Mouse (Mus musculus) c-Kit-positive CD71-positive TER-119-negative erythroid progenitor cells, embryonic 14.5 days (primary cell): ENCODE measurements around the gene Prom2.

Experiments used
- DNase-seq: peaks from one replicate; pipeline ENCODE4 v3.0.0-alpha.2; 2013; ENCODE audit warnings: low read depth

Gene Prom2

DNA sequence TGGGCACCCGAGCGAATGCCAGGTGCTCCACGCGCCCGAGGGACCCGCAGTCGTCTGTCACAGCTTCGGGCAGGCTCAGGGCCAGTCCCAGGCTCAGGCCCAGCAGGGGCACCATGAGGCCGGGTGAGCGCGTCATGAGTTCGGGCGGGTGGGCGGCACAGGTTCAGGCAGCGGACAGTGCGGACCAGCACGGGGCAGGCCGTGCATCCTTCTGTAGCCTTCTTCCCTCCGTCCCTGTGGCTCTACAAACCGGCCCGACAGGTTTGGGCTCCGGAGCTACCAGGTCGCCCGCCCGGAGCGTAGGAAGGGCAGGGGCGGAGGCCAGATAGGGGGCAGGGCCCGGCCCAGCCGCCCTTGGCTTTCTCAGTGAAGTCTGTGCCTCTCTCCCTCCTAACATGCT, at the start of gene Prom2:
Prom2 (minus strand) TSS at position 283 of the 400 bp plus-strand sequence.
- DNase-seq = no peak

DNA sequence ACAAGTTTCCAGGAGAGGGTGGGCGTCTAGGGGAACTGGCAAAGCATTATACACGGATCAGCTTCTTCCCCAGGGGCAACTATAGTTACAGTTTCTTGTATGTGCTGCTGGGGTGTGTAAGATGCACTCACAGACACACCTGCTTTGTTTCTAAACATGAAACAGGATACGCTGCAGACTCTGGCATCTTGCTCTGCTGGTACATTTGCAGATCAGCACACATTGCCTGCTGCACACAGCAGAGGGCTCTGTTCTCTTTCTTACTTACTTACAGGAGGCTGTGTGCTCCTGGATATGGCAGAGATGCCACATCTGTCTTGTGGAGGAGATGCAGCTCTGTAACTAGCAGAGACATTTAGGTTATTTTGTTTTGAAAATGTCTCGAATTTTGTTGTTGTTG, 49.6 kb upstream of the Prom2 start:
- no peak for DNase-seq

DNA sequence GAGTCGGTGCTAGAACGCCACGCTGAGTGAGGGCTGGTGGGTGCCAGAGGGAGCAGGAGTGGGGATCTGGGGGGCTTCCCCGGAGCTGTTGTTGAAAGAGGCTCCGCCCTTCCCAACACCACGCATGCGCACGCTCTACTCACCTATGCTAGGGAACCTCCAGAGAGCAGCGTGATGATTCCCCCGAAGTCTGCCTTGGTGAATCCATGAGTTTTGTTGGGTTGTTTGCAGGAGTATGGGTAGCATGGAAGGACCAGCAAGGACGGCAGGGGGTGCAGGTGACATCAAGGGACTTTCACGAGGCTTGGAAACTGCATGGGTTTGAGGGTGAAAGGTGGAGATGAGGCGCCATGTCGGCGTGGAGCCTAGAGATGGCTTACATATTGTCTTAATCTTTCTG, 48.9 kb upstream of the Prom2 start:
- no peak for DNase-seq

DNA sequence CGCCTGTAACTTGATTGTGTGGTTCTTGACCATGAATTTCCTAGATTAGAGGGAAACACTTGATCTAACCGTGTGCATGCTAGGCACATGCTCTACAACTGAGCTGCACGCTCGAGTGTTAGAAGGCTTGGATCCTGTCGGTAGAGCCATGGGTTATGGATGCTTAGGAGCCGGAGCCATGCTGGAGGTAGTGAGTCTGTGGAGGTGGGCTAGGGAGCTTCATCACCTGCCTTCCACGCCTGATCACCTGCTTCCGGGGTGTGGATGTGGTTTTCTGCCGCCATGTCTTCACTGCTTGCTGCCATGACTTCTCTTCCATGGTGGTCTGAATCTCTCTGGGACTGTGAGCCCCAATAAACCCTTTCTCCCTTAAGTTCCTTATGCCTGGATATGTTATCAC, 47.6 kb upstream of the Prom2 start:
- DNase-seq = no peak

GRCm38 (mm10) chr2:127587514-127587844, 46.2 kb upstream of the Prom2 start:
- no peak for DNase-seq

DNA sequence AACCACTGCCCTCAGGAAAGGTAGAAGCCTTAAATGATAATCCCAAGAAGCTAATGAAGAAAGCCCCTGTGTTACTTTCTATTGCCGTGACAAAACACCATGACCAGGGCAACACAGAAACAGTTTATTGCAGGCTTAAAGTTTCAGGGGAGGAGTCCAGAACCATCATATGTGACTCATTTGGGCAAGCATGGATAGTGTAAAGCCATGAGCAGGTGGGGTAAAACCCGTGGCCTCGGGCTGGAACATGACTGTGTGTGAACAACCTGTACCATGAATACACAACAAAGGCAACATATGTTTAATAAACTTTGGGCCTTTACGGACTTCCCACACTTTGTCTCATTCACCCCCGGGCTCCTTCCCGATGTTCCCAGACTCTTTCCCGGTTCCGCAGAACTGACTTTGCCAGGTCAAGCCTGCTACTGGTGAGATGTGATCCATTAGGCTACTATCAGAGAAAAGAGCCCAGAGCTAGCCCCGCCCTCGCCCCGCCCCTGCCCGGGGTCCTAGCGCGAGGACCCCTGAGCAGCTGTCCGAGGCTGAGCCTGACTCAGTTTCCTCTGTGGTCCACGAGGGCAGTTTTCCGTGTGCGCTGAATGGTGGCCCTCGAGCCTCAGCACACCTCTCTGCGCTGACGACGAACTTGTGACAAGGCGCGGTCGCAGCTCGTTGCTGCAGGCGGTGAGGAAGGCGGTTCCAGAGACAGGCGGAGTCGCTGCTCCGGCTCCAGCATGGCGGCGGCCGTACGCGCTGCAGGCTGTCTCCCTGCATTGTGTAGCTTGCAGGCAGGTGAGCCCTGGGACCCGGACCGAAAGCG, 45.6 kb upstream of the Prom2 start, which contains the start of the genes Zfp661 and Mrps5:
Zfp661 (minus strand) TSS at position 401 of the 820 bp plus-strand sequence.
Mrps5 (plus strand) TSS at position 529 of the 820 bp plus-strand sequence.
- peak; percentile 62 for DNase-seq

- DNase-seq = peak; percentile 92
These were observed 43.2 kb upstream of the Prom2 start for GRCm38 (mm10) chr2:127584436-127584858.

DNA sequence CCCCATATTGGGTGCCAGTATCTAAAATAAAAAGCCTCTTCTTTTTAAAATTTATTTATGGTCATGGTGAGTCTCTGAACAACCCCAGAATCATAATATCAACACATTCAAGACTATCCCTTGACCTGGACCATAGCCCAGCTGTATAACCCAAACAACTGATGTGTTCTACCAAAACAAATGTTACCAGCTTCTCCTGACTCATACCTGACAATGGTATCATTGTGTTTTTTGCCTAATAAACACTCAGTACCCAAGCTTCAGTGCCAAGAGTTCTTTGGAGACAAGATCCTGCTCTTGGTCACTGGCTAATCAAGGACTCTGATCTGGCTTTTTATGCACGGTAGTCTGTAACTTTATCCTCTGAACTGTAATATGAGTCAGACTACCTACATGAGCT, 32.1 kb upstream of the Prom2 start:
- DNase-seq = no peak

DNA sequence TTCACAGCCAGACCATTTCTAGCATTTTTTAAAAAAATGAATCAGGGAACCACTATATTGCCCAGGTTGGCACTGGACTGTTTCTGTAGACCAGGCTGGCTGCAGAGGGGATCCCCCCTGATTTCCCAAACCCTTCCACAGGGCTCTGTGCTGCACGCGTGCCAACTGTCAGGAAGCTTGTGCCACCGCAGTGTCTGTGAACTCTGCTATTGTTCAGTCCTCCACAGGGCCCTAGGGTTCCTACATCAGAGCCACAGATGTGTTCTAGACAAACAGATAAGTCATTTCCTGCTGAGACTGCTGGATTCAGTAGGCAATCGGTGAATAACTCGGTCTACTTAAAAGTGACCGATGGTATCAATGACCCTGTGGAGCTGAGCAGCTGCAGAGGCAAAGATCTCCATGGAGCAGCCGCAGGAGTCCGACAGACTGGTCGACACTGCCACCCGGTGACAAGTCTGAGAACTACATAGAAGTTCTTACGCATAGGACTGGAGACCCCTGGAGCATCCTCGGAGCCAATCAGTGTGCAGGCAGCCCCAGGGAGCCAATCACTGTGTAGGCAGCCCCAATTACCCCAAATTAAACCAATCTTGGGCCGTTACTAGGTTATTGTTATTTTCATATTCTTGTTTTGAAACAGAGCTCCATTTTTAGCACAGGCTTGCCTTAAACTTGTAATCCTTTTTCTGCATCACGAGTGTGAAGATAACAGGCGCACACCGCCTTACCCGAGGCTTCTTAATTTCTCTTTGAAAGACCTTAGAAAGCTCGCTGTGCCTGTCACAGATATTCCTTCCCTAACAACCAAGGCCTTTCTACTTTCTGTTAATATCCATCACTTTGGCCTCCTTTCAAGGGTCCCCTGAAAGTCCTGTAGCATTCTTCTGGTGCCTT, 18.1 kb upstream of the Prom2 start:
- peak; percentile 55 for DNase-seq

DNA sequence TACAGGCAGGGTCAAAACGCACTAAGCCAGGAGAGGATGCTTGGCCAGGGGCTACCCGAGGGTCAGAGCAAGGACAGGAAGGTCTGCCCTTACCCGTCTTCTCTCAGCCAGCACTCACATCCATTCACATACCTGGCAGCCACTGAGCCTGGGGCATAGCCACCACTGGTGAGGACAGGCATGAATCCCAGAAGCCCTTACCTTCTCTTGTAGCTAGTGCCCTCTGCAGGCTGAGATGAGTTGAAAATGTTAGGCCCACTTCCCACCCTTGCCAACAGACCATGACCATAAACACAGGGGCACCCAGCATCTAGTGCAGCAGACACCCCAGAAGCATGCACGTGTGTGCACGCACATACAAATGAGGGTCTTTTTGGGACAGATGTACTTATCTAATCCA, 9.8 kb upstream of the Prom2 start:
- no peak for DNase-seq

DNA sequence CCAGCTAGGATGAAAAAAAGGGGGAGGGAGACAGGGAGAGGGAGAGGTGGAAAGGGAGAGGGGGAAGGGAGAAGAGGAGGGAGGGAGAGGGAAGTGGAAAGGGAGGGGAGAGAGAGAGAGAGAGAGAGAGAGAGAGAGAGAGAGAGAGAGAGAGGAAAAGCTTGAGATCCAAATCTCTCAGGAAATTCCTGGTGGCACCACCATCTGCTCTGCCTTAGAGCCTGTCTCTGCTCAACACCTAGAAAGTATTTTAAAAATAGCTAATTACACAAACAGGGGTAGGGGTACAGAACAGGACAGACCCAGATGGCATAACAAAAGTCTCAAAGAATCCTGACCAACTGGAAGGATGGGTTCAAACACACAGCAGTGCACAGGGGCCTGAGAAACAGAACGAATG, 9.2 kb upstream of the Prom2 start:
- DNase-seq = no peak

DNA sequence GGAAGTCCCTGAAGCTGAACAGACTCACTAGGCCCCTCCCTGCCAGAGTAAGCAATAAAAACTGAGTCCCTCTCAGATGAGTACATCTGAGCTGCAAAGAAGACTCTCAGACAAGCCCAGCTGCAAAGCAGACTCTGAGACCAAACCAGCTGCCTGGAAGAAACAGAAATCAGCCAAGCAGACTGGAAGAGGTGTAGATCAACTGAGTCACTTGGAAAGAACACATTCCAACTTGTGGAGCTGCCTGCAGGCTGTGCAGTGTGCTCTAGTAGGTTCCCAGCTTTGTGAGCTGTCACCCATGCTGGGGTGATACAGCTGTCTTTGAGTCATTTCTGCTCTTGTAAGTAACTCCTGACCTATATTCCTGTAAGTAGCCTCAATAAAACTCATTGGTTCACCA, 8.4 kb upstream of the Prom2 start:
- DNase-seq = no peak

DNA sequence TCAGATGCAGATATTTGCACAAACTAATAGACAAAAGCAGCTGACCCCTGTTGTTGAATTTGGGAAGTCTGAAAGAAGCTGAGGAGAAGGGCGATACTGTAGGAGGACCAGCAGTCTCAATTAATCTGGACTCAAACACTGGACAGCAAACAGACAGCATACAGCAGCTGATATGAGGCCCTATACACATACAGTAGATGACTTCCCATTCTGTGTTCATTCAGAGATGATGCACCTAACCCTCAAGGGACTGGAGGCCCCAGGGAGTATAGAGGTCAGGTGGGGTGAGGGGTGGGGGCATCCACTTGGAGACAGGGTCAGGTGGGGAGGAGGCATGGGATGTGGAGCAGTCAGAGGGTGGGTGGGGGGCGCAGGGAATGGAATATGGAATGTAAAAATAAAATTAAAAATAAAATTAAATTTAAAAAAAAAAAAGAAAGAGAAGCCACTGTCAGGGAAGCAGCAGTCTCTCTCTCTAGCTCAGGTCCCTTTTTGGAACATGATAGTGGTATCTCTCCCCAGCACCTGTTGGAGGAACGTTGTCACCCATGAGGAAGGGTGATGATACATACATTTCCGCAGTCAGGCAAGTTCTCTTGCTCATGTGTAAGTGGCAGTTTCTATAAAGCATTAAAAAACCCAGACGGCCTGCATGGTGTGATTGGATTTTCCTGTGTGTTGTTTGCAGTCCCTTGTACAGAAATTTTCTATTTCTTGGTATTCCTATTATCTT, 7.2 kb upstream of the Prom2 start:
- peak; percentile 24 for DNase-seq

DNA sequence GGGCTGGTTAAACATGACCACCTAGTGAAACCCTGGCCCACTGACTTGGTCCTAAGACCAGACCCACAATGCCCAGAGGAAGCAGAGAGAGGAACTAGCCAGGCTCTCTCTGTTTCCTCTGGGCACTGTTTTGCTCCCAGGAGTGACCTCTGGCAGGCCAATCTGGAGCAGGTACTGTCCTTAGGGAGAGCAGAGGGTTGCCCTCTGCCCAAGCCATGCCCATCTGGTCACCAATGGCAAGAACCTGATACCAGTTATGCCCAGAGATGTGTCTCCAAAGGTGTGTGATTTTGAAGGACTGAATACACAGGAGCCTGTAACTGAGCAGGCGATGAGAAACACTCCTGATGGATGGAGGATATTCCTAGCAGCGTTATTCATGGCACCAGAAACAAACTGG, 430 bp upstream of the Prom2 start:
- no peak for DNase-seq

GRCm38 (mm10) chr2:127539494-127539893, 1.8 kb downstream of the Prom2 start:
- DNase-seq = no peak

DNA sequence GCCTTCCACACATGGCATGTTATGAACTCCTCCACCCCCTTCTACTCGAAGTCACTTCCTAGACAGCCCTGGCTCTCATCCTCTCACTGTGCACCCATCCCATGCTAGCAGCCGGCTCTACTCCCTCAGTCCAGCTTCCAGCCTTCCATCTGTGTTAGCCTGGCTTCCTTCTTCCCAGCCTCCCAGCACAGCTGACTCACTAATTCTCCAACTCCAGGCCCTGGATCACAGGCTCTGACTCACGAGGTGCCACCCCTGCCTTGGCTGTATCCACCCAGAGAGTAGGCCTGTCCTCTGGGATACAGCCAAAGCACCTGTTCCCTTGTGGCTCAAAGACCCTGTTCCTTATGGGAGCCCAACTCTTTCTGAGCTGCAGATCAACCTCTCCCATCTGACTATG, 3.7 kb downstream of the Prom2 start:
- DNase-seq = no peak

- DNase-seq = no peak
These were observed 5.9 kb downstream of the Prom2 start for GRCm38 (mm10) chr2:127535363-127535762.

DNA sequence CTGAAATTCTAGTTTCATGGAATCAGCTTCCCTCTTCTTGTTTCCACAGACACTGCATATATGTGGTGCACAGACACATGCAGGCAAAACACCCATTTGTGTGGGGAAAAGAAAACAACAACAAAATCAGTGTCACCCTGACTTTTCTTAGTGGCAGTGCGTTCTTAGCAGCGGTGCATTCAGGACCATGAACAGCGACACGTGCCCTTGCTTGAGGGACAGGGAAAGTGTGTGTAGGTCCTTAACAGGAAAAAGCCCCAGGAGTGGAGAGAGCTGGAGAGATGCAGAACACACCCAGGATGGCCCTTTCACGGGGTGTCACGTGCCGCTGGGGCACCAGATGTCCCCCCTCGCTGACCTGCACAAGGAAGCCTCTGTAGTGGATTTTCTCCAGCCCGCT, 8.9 kb downstream of the Prom2 start:
- peak; percentile 16 for DNase-seq

DNA sequence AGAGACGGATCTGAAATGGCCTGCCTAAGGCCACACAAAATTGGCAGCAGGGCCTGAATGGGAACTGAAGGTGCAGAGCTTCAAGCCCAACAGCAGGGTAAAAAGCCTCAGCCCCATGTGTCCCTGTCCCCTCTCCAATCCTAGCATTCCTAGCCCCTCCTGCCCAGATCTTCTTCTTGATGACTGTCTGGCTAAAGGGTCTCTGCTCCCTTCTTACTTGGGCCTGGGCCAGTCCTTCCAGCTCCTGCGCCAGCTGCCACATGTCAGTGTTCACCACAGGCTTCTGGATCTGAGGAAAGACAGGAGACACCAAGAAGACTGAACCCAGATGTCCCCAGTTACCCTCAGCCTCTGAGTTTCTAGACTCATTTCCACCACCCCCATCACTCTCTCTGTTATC, 9.7 kb downstream of the Prom2 start:
- no peak for DNase-seq

DNA sequence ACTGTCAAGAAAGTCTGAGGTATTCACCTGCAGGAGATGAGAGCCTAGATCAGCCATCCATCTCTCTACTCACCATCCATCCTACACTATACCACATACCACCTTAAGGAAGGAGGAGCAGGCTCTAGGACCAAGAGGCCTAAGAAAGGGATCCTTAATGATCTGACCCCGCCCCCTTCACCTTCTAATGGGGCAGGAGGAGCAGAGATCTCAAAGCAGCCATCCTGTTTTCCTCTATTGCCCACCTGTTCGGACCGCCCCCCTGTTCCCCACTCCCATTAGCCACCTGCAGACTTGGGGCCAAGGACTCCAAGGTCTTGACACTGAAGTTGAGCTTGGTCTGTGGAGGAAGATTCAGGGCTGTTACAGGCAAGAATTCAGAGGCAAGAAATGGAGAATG, 10.8 kb downstream of the Prom2 start:
- no peak for DNase-seq

DNA sequence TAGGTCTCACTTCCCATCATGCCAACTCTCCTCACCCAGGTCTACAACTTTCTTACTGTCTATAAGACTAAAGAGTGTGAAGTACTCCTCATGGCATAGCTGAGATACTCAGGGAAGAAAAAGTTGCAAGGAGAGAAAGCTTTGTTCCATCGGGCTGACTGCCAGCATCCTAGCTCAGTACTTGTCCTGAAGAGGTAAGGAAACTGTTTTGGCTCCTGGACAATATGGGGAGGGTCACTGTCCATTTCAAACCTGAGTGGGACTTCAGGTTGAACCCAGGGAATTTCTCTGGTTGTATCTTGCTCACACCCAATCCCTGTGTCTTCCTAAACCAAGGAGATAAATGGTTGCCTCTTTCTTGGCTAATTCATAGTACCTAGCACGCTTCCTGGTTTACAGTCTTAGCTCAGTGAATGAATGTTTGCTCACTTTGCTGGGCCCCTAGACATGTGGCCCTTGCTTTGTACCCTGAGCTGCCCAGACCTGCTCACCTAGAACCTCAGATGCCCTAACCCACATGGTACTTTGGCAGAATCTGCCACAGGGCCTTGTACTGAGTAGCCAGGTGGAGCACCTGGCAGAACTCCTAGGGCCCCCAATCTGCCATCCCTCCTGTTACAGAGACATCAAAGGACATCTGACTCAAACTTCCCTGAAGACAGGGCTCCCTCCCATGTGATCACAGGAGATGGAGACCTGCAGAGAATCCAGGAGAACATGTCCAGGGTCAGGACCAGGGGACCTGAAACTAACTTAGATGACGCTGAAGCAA, 16.1 kb downstream of the Prom2 start:
- DNase-seq = no peak
